Mouse (Mus musculus) gastrocnemius, postnatal 25 days (tissue): ENCODE measurements at regions not wholly inside any gene's neighbourhood (a gene's known extent, or its start where the extent isn't known, plus 50 kb on each side); places are given as distances from the start of the nearest gene placed in this dataset.

Experiments
- DNase-seq: peaks from one replicate; pipeline ENCODE4 v3.0.0; 2022

DNA sequence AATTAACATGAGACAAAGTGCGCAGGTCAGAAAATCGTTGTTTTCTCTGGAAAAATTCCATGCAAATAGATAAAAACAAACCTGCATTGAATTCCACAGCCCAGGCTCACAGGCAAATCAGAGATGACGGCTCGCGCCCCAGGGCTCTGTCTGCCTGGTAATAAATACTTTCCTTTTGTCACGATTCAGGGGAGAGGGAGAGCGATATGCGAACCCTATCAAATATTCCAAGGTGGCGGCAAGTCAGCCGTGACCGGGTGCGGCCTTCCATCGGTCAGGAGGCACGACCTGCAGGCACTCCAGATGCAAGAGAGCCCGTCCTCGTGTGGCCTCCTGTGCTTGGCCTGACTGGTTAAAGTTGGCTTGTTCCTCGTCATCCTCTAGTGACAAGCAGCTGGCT is 94.5 kb upstream of the Gsc start:
- DNase-seq, result no peak

DNA sequence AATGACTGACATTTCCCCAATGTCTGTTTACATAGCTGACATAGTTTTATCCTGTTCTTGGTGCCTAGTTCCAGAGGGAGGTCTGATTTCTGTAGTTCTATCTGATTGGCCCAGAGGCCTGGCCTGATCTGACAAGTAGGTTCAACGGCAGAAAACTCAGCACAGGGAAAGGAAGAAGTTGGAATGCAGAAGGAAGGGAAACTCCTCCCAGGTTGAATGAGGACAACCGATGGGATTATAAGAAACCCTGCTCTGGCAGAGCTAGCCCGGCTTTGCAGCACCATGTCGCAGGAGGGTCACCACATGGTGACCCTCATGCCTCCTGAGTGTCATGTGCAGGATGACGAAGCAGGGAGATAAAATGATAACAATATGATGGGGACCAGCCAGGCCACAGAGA is 89.8 kb upstream of the Gsc start:
- no peak for DNase-seq

GRCm38 (mm10) chr12:104560934-104561565 is 87.9 kb upstream of the Gsc start:
- peak; percentile 41 for DNase-seq

GRCm38 (mm10) chr12:104557761-104558160 is 84.6 kb upstream of the Gsc start:
- peak; percentile 83 for DNase-seq

DNA sequence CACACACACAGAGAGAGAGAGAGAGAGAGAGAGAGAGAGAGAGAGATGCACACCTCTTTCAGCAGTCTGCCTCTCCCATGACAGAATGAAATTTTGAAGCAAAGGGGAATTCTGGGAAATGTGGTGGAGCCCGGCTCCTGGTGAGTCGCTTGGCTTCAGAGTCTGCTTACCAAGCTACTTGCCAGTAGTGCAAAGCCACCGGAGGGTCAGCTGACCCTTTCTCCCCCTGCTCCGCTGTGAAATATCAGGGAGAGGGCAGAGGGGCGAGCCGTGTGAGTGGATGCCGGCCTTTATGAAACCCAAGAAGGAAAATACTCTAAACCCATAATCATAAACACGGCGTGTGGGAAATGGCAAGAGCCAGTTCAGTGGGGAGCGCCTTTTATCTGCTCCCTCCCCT is 84.2 kb upstream of the Gsc start:
- DNase-seq, result no peak

DNA sequence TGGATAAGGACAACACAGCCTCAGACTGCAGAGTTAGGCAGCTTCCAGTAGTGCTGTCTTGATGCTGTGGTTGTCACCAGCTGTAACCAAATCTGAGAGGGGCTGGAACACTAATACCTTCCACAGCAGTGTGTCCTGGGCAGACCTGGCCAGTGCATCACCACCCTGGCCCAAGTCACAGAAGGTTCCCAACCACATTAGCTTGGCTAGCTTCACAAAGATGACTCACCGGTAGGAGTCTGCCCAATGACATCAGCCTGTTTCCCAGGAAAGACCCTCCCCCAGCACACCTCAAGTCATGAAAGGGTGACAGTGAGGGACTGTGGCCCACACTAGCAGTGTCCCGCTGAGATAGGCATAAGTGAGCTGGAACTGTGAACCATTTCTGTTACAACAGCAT is 75.5 kb upstream of the Gsc start:
- DNase-seq, result no peak

GRCm38 (mm10) chr12:104547561-104547960 is 74.4 kb upstream of the Gsc start:
- no peak for DNase-seq

DNA sequence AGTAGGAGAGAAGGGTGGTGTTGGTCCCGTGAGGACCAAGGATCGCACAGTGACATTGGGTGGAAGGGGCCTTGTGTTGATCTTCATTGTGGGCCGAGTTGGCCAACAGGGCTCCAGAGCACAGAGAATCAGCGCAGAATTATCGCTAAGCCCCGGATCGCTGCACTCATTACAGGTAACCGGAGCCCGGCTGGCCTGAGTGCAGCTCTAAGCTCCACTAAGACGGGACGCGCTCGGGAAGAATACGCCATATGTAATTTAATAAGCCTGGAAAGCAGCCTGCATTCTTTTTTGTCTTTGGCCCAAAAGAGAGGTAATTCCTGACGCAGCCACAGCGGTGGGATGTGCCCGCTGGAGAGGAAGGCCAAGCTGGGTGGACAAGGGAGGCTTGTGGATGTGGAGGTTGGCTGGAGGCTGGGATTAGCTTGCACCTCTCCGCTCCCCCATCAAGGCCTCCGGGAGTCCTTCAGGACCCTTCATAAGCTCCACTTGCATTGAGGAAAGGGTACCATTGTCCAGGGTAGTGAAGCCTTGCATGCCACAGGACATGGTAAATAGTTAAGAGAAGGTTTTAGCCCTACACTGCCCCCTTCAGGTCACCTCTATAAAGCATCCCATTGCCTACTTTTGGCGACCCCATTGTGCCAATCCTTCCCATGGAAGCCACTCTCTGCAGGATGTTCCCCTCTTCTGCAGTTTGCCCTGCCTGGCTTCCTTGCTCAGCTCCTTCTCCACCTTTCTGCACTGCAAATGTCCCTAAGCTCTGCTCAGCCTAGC is 73.1 kb upstream of the Gsc start:
- DNase-seq, result no peak

- no peak for DNase-seq
These were observed 66.8 kb upstream of the Gsc start for GRCm38 (mm10) chr12:104539911-104540310.

- no peak for DNase-seq
These were observed 65.3 kb upstream of the Gsc start for GRCm38 (mm10) chr12:104538436-104538835.

GRCm38 (mm10) chr12:104531512-104532447 is 58.6 kb upstream of the Gsc start:
- no peak for DNase-seq

GRCm38 (mm10) chr12:104530586-104530985 is 57.5 kb upstream of the Gsc start:
- no peak for DNase-seq
